Mouse (Mus musculus) frontal cortex, adult 2 months (tissue): ENCODE results near the gene Socs1. TPM values are rescaled to one million over a fixed set of nuclear protein-coding genes. Genes with fewer than 3 reads are reported as not detected.

ENCODE experiments used
- DNase-seq, 2 experiments: peaks; one replicate each; pipeline ENCODE4 v3.0.0; 2022; ENCODE audit warnings: low spot score in 1 of 2; ENCODE audit errors: extremely low spot score in 1 of 2
- polyA plus RNA-seq: library from polyadenylated mRNA; depleted of rRNA; stranded (reverse); fragments of >200 nt; gene quantifications from 2 replicates; pipeline ENCODE4 v1.2.3, GENCODE M21; 2012

Socs1 gene
- polyA plus RNA-seq, 1 experiment: 0.88 TPM

- no peak for DNase-seq
These were observed 2.3 kb upstream of the Socs1 start for GRCm38 (mm10) chr16:10787548-10788058.

- DNase-seq: no peak
These were observed 1.6 kb upstream of the Socs1 start for GRCm38 (mm10) chr16:10786782-10787547.

GRCm38 (mm10) chr16:10786288-10786687 is 952 bp upstream of the Socs1 start:
- DNase-seq: peak; percentile 71 to 91

- DNase-seq: peak; percentile 51 to 83
These were observed 454 bp downstream of the Socs1 start for GRCm38 (mm10) chr16:10784793-10785370.

GRCm38 (mm10) chr16:10783883-10784792 is 1.2 kb downstream of the Socs1 start:
- DNase-seq: no peak

- DNase-seq: no peak
These were observed 1.9 kb downstream of the Socs1 start for GRCm38 (mm10) chr16:10783451-10783850.

- DNase-seq: no peak
These were observed 2.2 kb downstream of the Socs1 start for GRCm38 (mm10) chr16:10783152-10783434.

GRCm38 (mm10) chr16:10782377-10783151 is 2.8 kb downstream of the Socs1 start:
- no peak for DNase-seq

GRCm38 (mm10) chr16:10781862-10782371 is 3.4 kb downstream of the Socs1 start:
- no peak for DNase-seq

- DNase-seq: no peak
These were observed 4.7 kb downstream of the Socs1 start for GRCm38 (mm10) chr16:10780631-10781120.

GRCm38 (mm10) chr16:10777579-10778160 is 7.7 kb downstream of the Socs1 start:
- no peak for DNase-seq

- DNase-seq: no peak
These were observed 9.0 kb downstream of the Socs1 start for GRCm38 (mm10) chr16:10776322-10776721.

- DNase-seq: no peak
These were observed 10.6 kb downstream of the Socs1 start for GRCm38 (mm10) chr16:10774726-10775125.

- DNase-seq: no peak
These were observed 11.8 kb downstream of the Socs1 start for GRCm38 (mm10) chr16:10773543-10773942.

- DNase-seq: no peak
These were observed 13.4 kb downstream of the Socs1 start for GRCm38 (mm10) chr16:10771769-10772510.

GRCm38 (mm10) chr16:10770531-10771325 is 14.6 kb downstream of the Socs1 start:
- no peak for DNase-seq

GRCm38 (mm10) chr16:10769661-10770060 is 15.7 kb downstream of the Socs1 start:
- DNase-seq: peak; percentile 29 to 48

GRCm38 (mm10) chr16:10768821-10769220 is 16.5 kb downstream of the Socs1 start:
- no peak for DNase-seq
